In genomic region chr12:32768082-32768743, GRCm38 (mm10) we compare ENCODE assay signal across 9 mouse cellular contexts. TPM values are rescaled to one million over a fixed set of nuclear protein-coding genes. Genes with fewer than 3 reads are reported as not detected.
DNase-seq lines count a peak whose midpoint lies in the region; ATAC-seq and TF ChIP-seq lines count a peak whose summit lies in the region.
"Had no signal": no experiment of that assay in that cellular context is flagged by ENCODE, and none has a peak within 500 bp of the region (broad histone marks: within the 10 kb centered on the region; RNA-seq: fewer than 3 reads in every experiment).

No protein-coding gene starts in this region.

- peak; percentile 87 for TF ChIP-seq EP300 in heart, postnatal 0 days (IDR thresholded peaks at IDR 0.05; ENCODE audit: low read depth)

- no peak overlapping the region for H3K4me3 ChIP-seq in heart, postnatal 0 days (ENCODE audit: low read depth, low read length)
- no peak overlapping the region for H3K4me3 ChIP-seq in lung, adult 2 months (replicated peaks; ENCODE audit: extremely low read depth, low read depth, low read length)
- H3K4me3 ChIP-seq in midbrain, embryonic 11.5 days (ENCODE audit: low read depth, low read length), result no peak overlapping the region
- H3K4me3 ChIP-seq: limb, embryonic 12.5 days had no signal

- no peaks in the 10 kb centered on the region for H3K9me3 ChIP-seq in heart, postnatal 0 days (replicated peaks; ENCODE audit: control insufficient read depth, low read length)
- no peaks in the 10 kb centered on the region for H3K9me3 ChIP-seq in midbrain, embryonic 11.5 days (ENCODE audit: control insufficient read depth, low read length)
- H3K9me3 ChIP-seq: limb, embryonic 12.5 days had no signal

- TF ChIP-seq CTCF in heart, postnatal 0 days (IDR thresholded peaks at IDR 0.05; ENCODE audit: low read depth), result no peak
- TF ChIP-seq CTCF in lung, adult 2 months (IDR thresholded peaks at IDR 0.05; ENCODE audit: insufficient read depth, low read length), result no peak

- TF ChIP-seq POLR2A in lung, adult 2 months (IDR thresholded peaks at IDR 0.05; ENCODE audit: borderline replicate concordance, extremely low read depth, low read depth, low read length), result no peak

- no peak overlapping the region for H3K9ac ChIP-seq in heart, postnatal 0 days (replicated peaks; ENCODE audit: low read depth, low read length)
- H3K9ac ChIP-seq in midbrain, embryonic 11.5 days (ENCODE audit: low read length), result no peak overlapping the region
- H3K9ac ChIP-seq: limb, embryonic 12.5 days had no signal

- peaks cover 27% of the 10 kb centered on the region for H3K4me1 ChIP-seq in heart, postnatal 0 days (ENCODE audit: control insufficient read depth, insufficient read depth)
- H3K4me1 ChIP-seq in lung, adult 2 months (ENCODE audit: control insufficient read depth, insufficient read depth, low read length), result peaks cover 20% of the 10 kb centered on the region
- H3K4me1 ChIP-seq in midbrain, embryonic 11.5 days (ENCODE audit: control insufficient read depth, insufficient read depth, low read length), result no peaks in the 10 kb centered on the region
- H3K4me1 ChIP-seq: limb, embryonic 12.5 days had no signal

- no peaks in the 10 kb centered on the region for H3K27me3 ChIP-seq in heart, postnatal 0 days (ENCODE audit: control insufficient read depth, insufficient read depth, low read length)
- no peaks in the 10 kb centered on the region for H3K27me3 ChIP-seq in midbrain, embryonic 11.5 days (ENCODE audit: control insufficient read depth, insufficient read depth, low read length)
- H3K27me3 ChIP-seq: limb, embryonic 12.5 days had no signal

- H3K36me3 ChIP-seq in heart, postnatal 0 days (replicated peaks; ENCODE audit: control insufficient read depth, insufficient read depth, low read length), result no peaks in the 10 kb centered on the region
- no peaks in the 10 kb centered on the region for H3K36me3 ChIP-seq in midbrain, embryonic 11.5 days (ENCODE audit: control insufficient read depth, insufficient read depth, low read length)
- H3K36me3 ChIP-seq: limb, embryonic 12.5 days had no signal

- WGBS in heart, postnatal 0 days, result 42% methylated on average over 3 of the region's 3 CpGs
- 32% methylated on average over 3 of the region's 3 CpGs for WGBS in lung, adult 2 months
- 85% methylated on average over 3 of the region's 3 CpGs for WGBS in midbrain, embryonic 11.5 days

- H3K27ac ChIP-seq in heart, postnatal 0 days (ENCODE audit: low read depth), result peak overlapping the region; percentile 50; the same call in 1 of the 2 replicates
- H3K27ac ChIP-seq in midbrain, embryonic 11.5 days (ENCODE audit: low read depth, low read length), result no peak overlapping the region
- H3K27ac ChIP-seq: limb, embryonic 12.5 days had no signal

- peak; percentile 88 for ATAC-seq in heart, postnatal 0 days (ENCODE audit: insufficient read depth, low read depth)
- ATAC-seq in midbrain, embryonic 11.5 days (ENCODE audit: low FRiP score), result no peak

- H3K4me2 ChIP-seq in heart, postnatal 0 days (ENCODE audit: low read depth, low read length), result no peak overlapping the region
- H3K4me2 ChIP-seq in midbrain, embryonic 11.5 days, result no peak overlapping the region
- H3K4me2 ChIP-seq: limb, embryonic 12.5 days had no signal

- DNase-seq in frontal cortex, postnatal 36 days (ENCODE audit: low spot score in 2 of 2), result peak; percentile 11 to 27
- no peak for DNase-seq in frontal cortex, postnatal 10 days (ENCODE audit: low spot score in 2 of 2)
- DNase-seq in adipocyte (ENCODE audit: low spot score), result peak; percentile 92
- peak; percentile 65 for DNase-seq in heart, postnatal 0 days (ENCODE audit: low spot score)
- peak; percentile 79 for DNase-seq in lung, adult 2 months
- DNase-seq in midbrain, embryonic 11.5 days (ENCODE audit: low spot score, missing footprints), result no peak
- no peak for DNase-seq in thymus, postnatal 4 days
- DNase-seq in embryo, embryonic 10 days (ENCODE audit: low spot score), result no peak

RNA-seq across cellular contexts. Expression of gene Nampt, which starts 51.1 kb away (rescaled TPM):
- total RNA-seq in heart, postnatal 0 days (2014; rRNA removed; ENCODE audit: low replicate concordance), result 21.9 and 22.2 TPM in 2 replicates
- polyA plus RNA-seq in heart, postnatal 0 days (2015; fragmentation: Nextera tagmentation; extraction: Ambion mirVana), result 13.7 and 15.5 TPM in 2 replicates
- polyA plus RNA-seq in lung, adult 2 months (2012; rRNA removed), result 11.4 and 22.2 TPM in 2 replicates
- 43.4 and 44.3 TPM in 2 replicates for polyA plus RNA-seq in midbrain, embryonic 11.5 days (2014; fragmentation: Nextera tagmentation; extraction: Ambion mirVana)

Comparison
In these comparisons a context has a peak if more than half of its experiments do, and no peak if none do; other contexts are left out.
1. DNase-seq: peak in frontal cortex, postnatal 36 days (2 of 2), adipocyte (single experiment), heart, postnatal 0 days (single experiment) and lung, adult 2 months (single experiment); none in frontal cortex, postnatal 10 days (0 of 2), midbrain, embryonic 11.5 days (single experiment), thymus, postnatal 4 days (single experiment) and embryo, embryonic 10 days (single experiment).